Mouse (Mus musculus) cerebellum, postnatal 25 days (tissue): ENCODE data around the gene Csmd2.

Source experiments
- DNase-seq, 2 experiments: peaks; one replicate each; pipeline ENCODE4 v3.0.0; 2021; ENCODE audit warnings: mixed read lengths in 2 of 2

The Csmd2 gene

DNA sequence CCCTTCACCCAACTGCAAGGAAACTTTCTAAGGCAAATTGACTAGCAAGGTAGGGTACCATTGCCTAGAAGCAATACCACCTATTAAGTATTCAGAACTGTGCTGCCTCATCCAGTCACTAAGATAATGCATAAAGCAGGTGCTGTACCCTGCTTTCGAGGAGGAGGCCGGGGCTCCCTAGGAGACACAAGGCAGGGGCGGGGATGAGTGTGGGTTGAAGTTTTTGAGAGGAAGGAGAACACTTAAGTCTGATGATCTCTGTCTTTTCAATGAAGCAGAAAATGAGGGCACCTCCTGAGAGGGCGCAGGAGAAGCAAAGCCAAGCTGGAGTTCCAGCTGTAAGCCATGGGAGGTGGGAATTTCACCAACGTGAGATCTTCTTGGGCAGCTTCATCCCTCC lies 271.6 kb downstream of the Csmd2 start:
- DNase-seq = no peak

- no peak for DNase-seq
Observed at GRCm38 (mm10) chr4:128260907-128261560, 273.4 kb downstream of the Csmd2 start, which contains the start of gene Hmgb4. TSS of gene Hmgb4 (minus strand) at chr4:128260957.

- no peak for DNase-seq
Observed at GRCm38 (mm10) chr4:128264491-128264890, 276.8 kb downstream of the Csmd2 start.

- DNase-seq = no peak
Observed at GRCm38 (mm10) chr4:128265341-128265740, 277.7 kb downstream of the Csmd2 start.

- no peak for DNase-seq
Observed at GRCm38 (mm10) chr4:128269261-128269875, 281.7 kb downstream of the Csmd2 start.

- DNase-seq = no peak
Observed at GRCm38 (mm10) chr4:128270177-128270576, 282.5 kb downstream of the Csmd2 start.

- no peak for DNase-seq
Observed at GRCm38 (mm10) chr4:128270931-128271330, 283.3 kb downstream of the Csmd2 start.

DNA sequence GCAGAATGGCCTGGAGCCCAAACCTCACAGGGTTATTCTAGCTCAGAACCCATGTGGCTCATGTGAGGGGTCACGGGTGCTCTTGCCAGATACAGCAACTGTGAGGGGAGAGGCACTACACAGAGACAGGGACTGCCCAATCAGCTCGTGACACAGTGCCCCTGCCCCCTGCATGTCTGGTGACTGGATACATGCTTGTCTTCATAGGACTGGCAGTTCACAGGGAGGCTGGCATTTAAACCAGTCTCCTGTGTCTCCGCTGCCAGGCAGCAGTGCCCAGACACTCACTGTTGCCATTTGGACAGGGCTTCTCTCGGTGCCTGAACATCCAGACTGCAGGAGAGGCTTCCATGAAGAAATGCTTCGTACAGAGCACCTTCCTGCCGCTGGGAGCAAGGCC lies 284.8 kb downstream of the Csmd2 start:
- peak; percentile 60 to 68 for DNase-seq

- peak in 1 of 2 experiments; percentile 54 for DNase-seq
Observed at GRCm38 (mm10) chr4:128273146-128273545, 285.5 kb downstream of the Csmd2 start.

GRCm38 (mm10) chr4:128275116-128275515 lies 287.5 kb downstream of the Csmd2 start:
- DNase-seq = no peak

- no peak for DNase-seq
Observed at GRCm38 (mm10) chr4:128275586-128275985, 287.9 kb downstream of the Csmd2 start.

GRCm38 (mm10) chr4:128285009-128285408 lies 297.4 kb downstream of the Csmd2 start:
- no peak for DNase-seq

DNA sequence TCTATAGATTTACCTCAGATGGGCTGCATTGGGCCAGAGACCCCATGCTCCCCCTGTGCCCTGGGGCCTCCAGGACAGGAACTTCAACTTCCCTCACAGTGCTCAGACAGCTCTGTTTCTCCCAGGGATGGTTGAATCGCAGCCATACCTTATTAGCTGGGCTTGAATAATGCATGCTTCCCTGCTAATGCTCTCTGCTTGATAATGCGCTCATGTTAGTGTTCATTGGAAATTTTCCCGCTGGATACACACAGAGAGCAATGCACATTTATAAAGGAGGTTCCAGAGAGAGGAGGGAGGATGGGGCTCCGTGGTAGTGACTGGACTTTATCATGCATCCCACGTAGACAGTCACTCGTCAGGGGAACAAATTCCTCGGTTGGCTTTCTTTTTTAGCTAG lies 300.4 kb downstream of the Csmd2 start:
- DNase-seq = no peak

DNA sequence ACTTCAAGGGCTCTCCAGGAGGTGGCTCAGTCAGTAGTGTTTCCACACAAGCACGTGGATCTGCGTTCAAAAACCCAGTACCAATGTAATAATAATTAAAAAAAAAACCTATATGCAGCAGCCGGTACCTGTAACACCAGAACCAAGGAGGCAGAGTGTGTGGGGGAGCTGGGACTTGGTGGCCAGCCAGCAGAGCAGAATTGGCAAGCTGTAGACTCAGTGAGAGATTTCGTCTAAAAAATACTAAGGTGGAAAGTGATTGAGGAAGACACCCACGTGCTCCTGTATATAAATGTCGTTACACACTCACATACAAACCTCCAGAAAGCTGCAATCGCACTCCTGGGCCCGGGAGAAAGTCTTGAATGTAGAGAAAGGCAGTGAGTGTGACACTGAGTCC lies 316.4 kb downstream of the Csmd2 start:
- DNase-seq = peak in 1 of 2 experiments; percentile 55

- peak; percentile 55 to 74 for DNase-seq
Observed at GRCm38 (mm10) chr4:128306011-128306410, 318.4 kb downstream of the Csmd2 start.

DNA sequence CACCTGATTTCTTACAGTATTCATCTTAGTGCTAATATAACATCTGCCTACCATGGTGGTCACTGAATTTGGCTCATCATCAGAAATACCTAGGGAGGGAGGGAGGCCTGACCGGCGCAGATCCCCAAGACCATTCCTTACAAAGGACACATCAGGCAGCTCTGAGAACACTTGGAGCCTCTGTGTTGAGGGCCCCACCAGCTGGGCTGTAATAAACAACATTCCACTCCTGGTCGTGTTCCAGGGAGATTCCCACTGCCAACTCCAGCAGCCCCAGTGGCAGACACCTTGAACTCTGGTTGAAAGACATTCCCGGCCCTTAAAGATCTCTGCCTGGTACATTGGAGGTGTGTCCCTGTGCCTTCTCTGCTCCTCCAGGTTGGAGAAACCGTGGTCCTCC lies 327.7 kb downstream of the Csmd2 start:
- no peak for DNase-seq

- peak in 1 of 2 experiments; percentile 44 for DNase-seq
Observed at GRCm38 (mm10) chr4:128317951-128318350, 330.3 kb downstream of the Csmd2 start.

GRCm38 (mm10) chr4:128325511-128325910 lies 337.9 kb downstream of the Csmd2 start:
- DNase-seq = peak; percentile 40 to 43

DNA sequence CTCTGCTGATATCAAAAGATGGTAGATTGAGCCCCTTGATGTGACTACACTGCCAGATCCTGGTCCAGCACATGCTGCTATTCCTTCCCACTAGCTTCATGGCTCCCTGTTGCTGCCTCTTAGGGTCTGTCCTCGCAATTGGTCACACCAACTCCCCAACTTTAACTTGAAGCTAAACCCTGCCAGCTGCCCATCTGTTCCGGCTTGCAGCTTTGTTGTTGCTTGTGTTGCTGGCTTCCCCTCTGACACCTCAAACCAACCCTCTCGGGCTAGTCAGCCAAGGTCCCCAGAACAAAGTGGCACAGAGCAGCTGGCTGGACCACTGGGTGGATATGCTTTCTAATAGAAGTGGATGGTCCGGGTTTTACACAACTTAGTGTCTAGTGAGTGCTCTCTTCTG lies 339.1 kb downstream of the Csmd2 start:
- DNase-seq = no peak

GRCm38 (mm10) chr4:128327421-128327820 lies 339.8 kb downstream of the Csmd2 start:
- no peak for DNase-seq

- peak; percentile 73 to 85 for DNase-seq
Observed at GRCm38 (mm10) chr4:128330519-128330918, 342.9 kb downstream of the Csmd2 start.

- no peak for DNase-seq
Observed at GRCm38 (mm10) chr4:128340457-128340856, 352.8 kb downstream of the Csmd2 start.

DNA sequence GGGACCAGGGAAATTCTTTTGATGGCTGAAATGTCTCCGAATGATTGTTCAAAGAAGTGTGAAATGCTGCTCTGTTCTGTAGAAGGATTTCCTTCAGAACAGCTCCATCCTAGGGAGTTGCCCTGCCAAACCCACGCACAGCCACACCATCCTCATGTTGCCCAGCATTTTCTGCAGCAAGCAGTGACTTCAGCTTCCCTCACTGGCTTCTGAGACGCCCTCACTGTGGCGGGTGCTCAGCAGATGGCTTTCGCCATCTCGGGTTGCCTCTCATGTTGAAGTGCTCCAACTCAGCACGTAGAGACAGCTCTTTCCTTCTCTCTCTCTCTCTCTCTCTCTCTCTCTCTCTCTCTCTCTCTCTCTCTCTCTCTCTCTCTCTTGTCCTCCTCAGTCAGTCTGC lies 353.7 kb downstream of the Csmd2 start:
- DNase-seq = no peak

- no peak for DNase-seq
Observed at GRCm38 (mm10) chr4:128342208-128342607, 354.6 kb downstream of the Csmd2 start.

DNA sequence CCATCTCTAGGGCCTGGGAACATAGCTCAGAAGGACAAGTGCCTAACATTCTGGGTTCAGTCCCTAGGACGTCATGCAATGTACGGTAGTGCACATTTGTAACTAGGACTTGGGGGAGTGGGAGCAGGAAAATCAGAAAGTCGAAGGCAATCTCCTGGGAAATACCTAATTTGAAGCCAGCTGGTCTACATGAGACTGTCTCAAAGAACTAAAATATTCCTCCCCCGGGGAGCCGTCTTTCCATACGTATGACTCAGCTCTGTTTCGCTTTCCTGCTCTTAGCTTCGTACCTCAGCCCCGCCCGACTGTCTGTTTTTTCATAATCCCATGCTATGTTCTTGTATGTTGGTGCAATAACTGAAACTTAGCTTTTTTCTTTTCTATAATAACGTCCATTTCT lies 371.1 kb downstream of the Csmd2 start:
- no peak for DNase-seq
